ENCODE assay signal across 8 mouse cellular contexts in genomic region chr7:139068182-139068623, GRCm38 (mm10). TPM values are rescaled to one million over a fixed set of nuclear protein-coding genes. Genes with fewer than 3 reads are reported as not detected.
DNase-seq lines count a peak whose midpoint lies in the region; ATAC-seq and TF ChIP-seq lines count a peak whose summit lies in the region.

No protein-coding gene starts in this region.

- no peaks in the 10 kb centered on the region for H3K36me3 ChIP-seq in kidney, embryonic 16.5 days (ENCODE audit: insufficient read depth, low read length)
- no peaks in the 10 kb centered on the region for H3K36me3 ChIP-seq in liver, embryonic 14.5 days (replicated peaks; ENCODE audit: control insufficient read depth, insufficient read depth, low read depth)
- peaks cover 3% of the 10 kb centered on the region; the same call in 1 of the 2 replicates for H3K36me3 ChIP-seq in neural tube, embryonic 15.5 days

- peak; percentile 51 for ATAC-seq in CD4-positive, CD25-positive, alpha-beta regulatory T cell, adult 4 months
- ATAC-seq in granulocyte monocyte progenitor cell, adult 5-6 weeks (replicated peaks; ENCODE audit: poor library complexity, severe bottlenecking) = peak; percentile 81
- peak; percentile 72 for ATAC-seq in kidney, embryonic 16.5 days (ENCODE audit: low FRiP score, low TSS enrichment)
- ATAC-seq in liver, embryonic 14.5 days (ENCODE audit: insufficient read depth) = no peak
- ATAC-seq in neural tube, embryonic 15.5 days (ENCODE audit: low FRiP score) = peak; percentile 84

- peak; percentile 77 for TF ChIP-seq CTCF in cortical plate, adult 2 months (IDR thresholded peaks at IDR 0.05; ENCODE audit: extremely low read depth, insufficient read depth, low read length)
- TF ChIP-seq CTCF in liver, embryonic 14.5 days (IDR thresholded peaks at IDR 0.05; ENCODE audit: low read depth) = peak; percentile 65

- no peak overlapping the region for H3K4me3 ChIP-seq in cortical plate, adult 2 months (ENCODE audit: insufficient read depth, low read length)
- H3K4me3 ChIP-seq in kidney, embryonic 16.5 days (ENCODE audit: low read length) = no peak overlapping the region
- H3K4me3 ChIP-seq in liver, embryonic 14.5 days (ENCODE audit: insufficient read depth in 1 of 2, low read depth in 2 of 2, low read length in 2 of 2) = no peak overlapping the region
- no peak overlapping the region for H3K4me3 ChIP-seq in neural tube, embryonic 15.5 days (replicated peaks)

- H3K9ac ChIP-seq in kidney, embryonic 16.5 days (replicated peaks; ENCODE audit: low read length) = no peak overlapping the region
- no peak overlapping the region for H3K9ac ChIP-seq in liver, embryonic 14.5 days (replicated peaks)
- H3K9ac ChIP-seq in neural tube, embryonic 15.5 days (replicated peaks) = no peak overlapping the region

- no peak overlapping the region for H3K4me2 ChIP-seq in kidney, embryonic 16.5 days (replicated peaks; ENCODE audit: low read depth, low read length)
- H3K4me2 ChIP-seq in liver, embryonic 14.5 days (ENCODE audit: low read depth) = no peak overlapping the region
- no peak overlapping the region for H3K4me2 ChIP-seq in neural tube, embryonic 15.5 days

- no peaks in the 10 kb centered on the region for H3K4me1 ChIP-seq in cortical plate, adult 2 months (ENCODE audit: control insufficient read depth, insufficient read depth, low read length)
- no peaks in the 10 kb centered on the region for H3K4me1 ChIP-seq in kidney, embryonic 16.5 days (ENCODE audit: insufficient read depth, low read length)
- no peaks in the 10 kb centered on the region for H3K4me1 ChIP-seq in liver, embryonic 14.5 days (replicated peaks; ENCODE audit: control insufficient read depth in 2 of 2, insufficient read depth in 2 of 2, low read length in 1 of 2)
- peaks cover 6% of the 10 kb centered on the region; the same call in 1 of the 2 replicates for H3K4me1 ChIP-seq in neural tube, embryonic 15.5 days

- TF ChIP-seq EP300 in liver, embryonic 14.5 days (IDR thresholded peaks at IDR 0.05; ENCODE audit: low read depth) = no peak

- no peaks in the 10 kb centered on the region for H3K9me3 ChIP-seq in kidney, embryonic 16.5 days (ENCODE audit: low read length)
- H3K9me3 ChIP-seq in liver, embryonic 14.5 days (ENCODE audit: control insufficient read depth, low read length) = no peaks in the 10 kb centered on the region
- no peaks in the 10 kb centered on the region for H3K9me3 ChIP-seq in neural tube, embryonic 15.5 days (replicated peaks)

- TF ChIP-seq POLR2A in cortical plate, adult 2 months (IDR thresholded peaks at IDR 0.05; ENCODE audit: extremely low read depth, insufficient read depth, low read length) = no peak

- 0% methylated on average over 2 of the region's 2 CpGs for whole genome bisulfite sequencing in kidney, embryonic 16.5 days
- 0% methylated on average over 2 of the region's 2 CpGs for WGBS in liver, embryonic 14.5 days (ENCODE audit: insufficient replicate concordance)
- WGBS in neural tube, embryonic 15.5 days = 0% methylated on average over 2 of the region's 2 CpGs

- peak; percentile 86 for DNase-seq in adipocyte (ENCODE audit: low spot score)
- DNase-seq in liver, embryonic 14.5 days (ENCODE audit: low read depth in 3 of 3, low spot score in 3 of 3) = peak in 1 of 3 experiments; percentile 9
- DNase-seq in thymus, postnatal 4 days = peak; percentile 75

- no peak overlapping the region for H3K27ac ChIP-seq in cortical plate, adult 2 months (ENCODE audit: insufficient read depth, low read length)
- H3K27ac ChIP-seq in kidney, embryonic 16.5 days (ENCODE audit: low read length) = no peak overlapping the region
- H3K27ac ChIP-seq in liver, embryonic 14.5 days = no peak overlapping the region
- H3K27ac ChIP-seq in neural tube, embryonic 15.5 days (replicated peaks) = peak overlapping the region; percentile 38; the same call in 1 of the 2 replicates

- no peaks in the 10 kb centered on the region; the same call in 1 of the 2 replicates for H3K27me3 ChIP-seq in kidney, embryonic 16.5 days (ENCODE audit: insufficient read depth, low read length)
- H3K27me3 ChIP-seq in liver, embryonic 14.5 days (ENCODE audit: control insufficient read depth, insufficient read depth, low read length) = no peaks in the 10 kb centered on the region
- no peaks in the 10 kb centered on the region for H3K27me3 ChIP-seq in neural tube, embryonic 15.5 days (replicated peaks)

RNA-seq across cellular contexts. Expression of gene Dpysl4, which starts 17.6 kb away (rescaled TPM):
- not detected for polyA plus RNA-seq in CD4-positive, CD25-positive, alpha-beta regulatory T cell, adult 4 months (2017; shearing (Covaris generic))
- polyA plus RNA-seq in cortical plate, adult 2 months (2012; rRNA removed) = 61.3 and 61.9 TPM in 2 replicates
- total RNA-seq in granulocyte monocyte progenitor cell, adult 5-6 weeks (2014; fragmentation: Nextera tagmentation) = not detected in 2 replicates
- total RNA-seq in granulocyte monocyte progenitor cell, adult 5-6 weeks (2017) = not detected in 2 replicates
- 15.0 and 15.5 TPM in 2 replicates for polyA plus RNA-seq in kidney, embryonic 16.5 days (2015; fragmentation: Nextera tagmentation; extraction: Ambion mirVana)
- 0.10 and 0.18 TPM in 2 replicates for polyA plus RNA-seq in liver, embryonic 14.5 days (2012; rRNA removed)
- polyA plus RNA-seq in liver, embryonic 14.5 days (2014; fragmentation: Nextera tagmentation; extraction: Ambion mirVana) = 0.08 and 0.15 TPM in 2 replicates
- polyA plus RNA-seq in neural tube, embryonic 15.5 days (2015; fragmentation: Nextera tagmentation; extraction: Ambion mirVana) = 153 and 181 TPM in 2 replicates

Comparison
In these comparisons a context has a peak if more than half of its experiments do, and no peak if none do; other contexts are left out.
1. RNA of gene Dpysl4, which starts 17.6 kb away (polyA plus RNA-seq): 153 to 181 TPM in neural tube, embryonic 15.5 days, 61.3 to 61.9 TPM in cortical plate, adult 2 months and 15.0 to 15.5 TPM in kidney, embryonic 16.5 days; 0.08 to 0.18 TPM in liver, embryonic 14.5 days and not detected in CD4-positive, CD25-positive, alpha-beta regulatory T cell, adult 4 months; every median in the first group is over 10 times any median in the second.